Mouse (Mus musculus) natural killer cell, adult 2 months (primary cell): ENCODE results near the gene Alyref2.

Experiments used
- DNase-seq, 2 experiments: peaks; one replicate each; pipeline ENCODE4 v3.0.0; 2022; ENCODE audit warnings: low spot score in 2 of 2

Gene Alyref2

DNA sequence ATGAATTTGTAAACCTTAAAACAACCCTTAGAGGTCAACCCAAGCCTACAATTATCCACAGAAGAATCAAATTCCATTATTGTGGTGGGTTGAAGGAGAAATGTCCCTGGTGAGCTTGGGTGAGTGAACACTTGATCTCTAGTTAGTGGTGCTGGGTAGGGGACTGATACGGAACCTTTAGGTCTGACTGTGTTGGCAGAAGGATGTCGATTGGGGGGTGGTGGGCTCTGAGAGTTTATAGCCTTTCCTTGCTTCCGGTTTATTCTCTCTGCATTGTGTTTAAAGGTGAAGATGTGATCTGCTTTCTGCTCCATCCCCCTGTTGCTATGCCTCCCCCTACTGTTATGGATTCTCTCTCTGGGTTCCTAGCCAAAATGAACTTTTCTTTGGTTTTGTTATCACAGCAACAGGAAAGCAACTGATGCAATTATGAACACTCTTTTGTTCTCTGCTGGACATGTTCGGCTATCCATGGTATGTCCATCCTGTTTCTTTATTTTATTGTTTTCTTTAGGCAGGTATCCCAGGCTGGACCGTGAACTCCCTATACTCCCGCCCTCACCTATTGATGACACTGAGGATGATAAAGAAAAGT is 2.2 kb upstream of the Alyref2 start:
- DNase-seq, result no peak

DNA sequence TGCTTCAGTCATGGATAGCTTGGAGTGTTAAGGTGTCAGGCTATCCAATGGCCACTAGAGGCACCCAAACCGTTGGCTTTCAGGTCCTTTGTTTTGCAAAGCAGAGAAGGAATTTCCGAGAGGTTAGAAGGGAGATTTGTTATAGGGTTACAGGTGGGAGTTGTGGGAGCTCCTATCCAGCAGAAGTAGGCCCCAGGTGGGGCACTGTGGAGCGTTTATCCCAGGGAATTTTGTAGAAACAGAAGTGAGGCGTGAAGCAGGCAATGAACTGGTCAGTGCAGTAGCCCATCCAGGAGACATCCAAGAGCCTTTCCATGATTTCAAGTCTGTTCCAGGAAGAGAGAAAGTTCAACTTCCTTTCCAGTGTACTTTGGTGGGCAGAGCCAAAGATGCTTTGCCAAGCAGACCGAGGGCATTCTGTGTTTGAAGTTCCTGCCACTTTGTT is 1.6 kb upstream of the Alyref2 start:
- DNase-seq, result peak in 1 of 2 experiments; percentile 24

DNA sequence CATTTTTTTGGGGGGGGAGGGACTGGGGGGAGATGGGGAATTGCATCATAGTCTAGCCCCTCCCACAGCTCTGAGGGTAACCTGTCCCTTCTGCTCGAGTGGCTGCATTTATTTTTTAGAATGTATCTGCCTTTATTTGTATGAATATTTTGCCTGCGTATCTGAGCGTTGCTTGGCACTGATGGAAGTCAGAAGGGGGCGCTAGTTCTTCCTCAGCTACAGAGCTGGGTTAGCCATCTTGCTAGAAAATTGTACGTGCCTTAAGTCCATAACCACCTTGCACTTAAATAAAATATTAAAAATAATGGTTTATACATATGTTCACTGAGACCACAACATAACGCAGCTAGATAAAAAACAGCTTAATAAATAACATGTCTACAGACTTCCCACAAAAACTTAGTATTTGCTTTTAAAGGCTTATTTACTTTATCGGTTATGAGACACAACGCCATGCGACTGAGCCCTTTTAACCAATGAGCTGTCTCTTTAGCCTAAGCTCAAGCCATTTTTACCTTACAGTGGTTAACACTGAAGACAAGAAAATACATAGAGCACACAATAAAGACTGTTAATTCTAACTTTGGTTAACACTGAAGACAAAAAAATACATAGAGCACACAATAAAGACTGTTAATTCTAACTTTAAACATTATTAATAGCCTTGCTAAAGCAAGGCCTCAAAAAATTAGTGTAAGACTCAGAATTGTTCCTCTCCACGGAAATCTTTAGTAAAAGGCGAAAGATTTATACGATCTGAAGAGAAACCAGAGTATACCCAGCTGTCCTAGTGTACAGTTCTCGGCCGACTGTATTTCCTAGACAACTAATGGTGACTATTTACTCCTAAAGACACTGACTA is 659 bp upstream of the Alyref2 start:
- peak; percentile 65 to 70 for DNase-seq

DNA sequence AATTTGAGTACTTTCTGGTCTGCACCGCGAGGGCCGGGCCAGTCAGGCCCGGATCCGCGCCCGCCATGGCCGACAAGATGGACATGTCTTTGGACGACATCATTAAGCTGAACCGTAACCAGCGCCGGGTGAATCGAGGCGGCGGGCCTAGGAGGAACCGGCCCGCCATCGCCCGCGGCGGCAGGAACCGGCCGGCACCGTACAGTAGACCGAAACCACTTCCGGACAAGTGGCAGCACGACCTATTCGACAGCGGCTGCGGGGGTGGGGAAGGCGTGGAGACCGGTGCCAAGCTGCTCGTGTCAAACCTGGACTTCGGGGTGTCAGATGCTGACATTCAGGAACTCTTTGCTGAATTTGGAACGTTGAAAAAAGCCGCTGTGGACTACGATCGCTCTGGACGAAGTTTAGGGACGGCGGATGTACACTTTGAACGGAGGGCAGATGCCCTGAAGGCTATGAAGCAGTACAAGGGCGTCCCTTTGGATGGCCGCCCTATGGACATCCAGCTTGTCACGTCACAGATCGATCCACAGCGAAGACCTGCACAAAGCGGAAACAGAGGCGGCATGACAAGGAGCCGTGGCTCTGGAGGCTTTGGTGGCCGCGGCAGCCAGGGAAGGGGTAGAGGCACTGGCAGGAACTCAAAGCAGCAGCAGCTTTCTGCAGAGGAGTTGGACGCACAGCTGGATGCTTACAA is 464 bp downstream of the Alyref2 start:
- peak; percentile 78 to 81 for DNase-seq

DNA sequence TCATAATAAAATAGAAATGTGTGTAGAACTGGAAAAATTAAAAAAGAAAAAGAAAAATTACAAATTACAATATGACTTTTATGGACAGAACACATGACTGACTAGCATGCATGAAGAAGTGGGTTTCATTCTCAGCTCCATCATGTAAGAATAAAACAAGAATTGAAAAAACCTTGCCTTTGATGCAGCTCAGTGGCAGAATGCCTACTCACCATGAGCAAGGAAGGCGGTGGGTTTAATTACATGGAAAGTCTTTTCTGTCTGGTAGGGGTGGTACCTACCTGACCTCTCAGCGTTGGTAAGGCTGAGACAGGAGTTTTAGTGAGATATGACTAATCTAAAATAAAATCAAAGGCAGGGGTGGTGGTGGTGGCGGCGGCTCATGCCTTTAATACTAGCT is 1.3 kb downstream of the Alyref2 start:
- no peak for DNase-seq

DNA sequence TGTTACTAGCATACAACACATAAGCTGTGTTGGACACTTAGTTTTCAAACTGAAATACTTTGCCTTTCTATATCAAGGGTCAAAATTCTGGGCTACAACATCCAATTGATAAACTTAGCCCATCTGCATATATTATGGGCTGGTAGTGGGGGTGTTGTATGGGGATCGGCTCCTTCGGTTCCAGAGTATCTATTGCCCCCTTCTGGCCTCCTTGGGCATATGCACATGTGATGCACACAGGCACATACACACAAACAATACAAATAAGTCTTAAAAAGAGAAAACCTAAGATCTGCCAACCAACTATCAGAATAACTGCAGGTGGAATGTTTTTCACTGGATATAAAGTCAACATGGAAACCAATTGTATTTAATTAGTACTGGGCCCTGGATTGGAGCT is 10.0 kb downstream of the Alyref2 start:
- DNase-seq, result no peak

DNA sequence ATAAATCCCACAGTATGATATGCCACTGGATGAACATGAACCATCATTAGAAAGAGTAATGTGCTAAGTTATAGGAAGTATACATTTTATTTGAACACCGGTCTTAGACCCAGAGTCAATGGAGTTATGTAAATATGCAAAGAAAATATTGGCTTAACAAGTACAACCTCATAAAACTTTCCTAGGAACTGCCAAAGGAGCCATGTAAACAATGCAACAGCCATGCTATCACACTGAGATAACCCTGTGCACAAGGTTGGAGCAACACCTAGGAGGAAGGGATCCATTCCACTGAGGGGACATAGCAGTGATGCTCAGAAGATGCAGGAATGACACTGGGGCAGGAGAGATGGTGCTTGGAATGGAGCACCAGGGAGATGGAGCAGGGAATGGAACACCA is 10.5 kb downstream of the Alyref2 start:
- DNase-seq, result no peak

DNA sequence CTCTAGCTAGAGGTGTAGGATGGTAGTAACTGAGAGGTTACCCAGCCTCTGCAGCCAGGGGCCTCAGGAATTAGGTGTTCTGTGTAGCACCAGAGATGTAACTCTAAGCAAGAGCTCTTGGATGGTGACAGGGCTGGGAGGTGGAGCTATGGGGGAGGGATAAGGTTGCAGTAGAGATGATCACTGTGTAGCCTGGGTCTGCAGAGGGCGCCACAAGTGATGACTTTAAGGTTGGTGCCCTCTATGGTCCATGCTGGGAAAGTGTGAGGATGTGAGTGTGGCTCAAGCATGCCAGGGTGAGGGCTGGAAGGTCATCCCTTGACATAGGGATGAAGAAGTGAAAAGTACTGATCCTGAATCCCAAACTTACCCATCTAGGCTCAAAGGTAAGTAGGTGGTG is 11.8 kb downstream of the Alyref2 start:
- DNase-seq, result peak in 1 of 2 experiments; percentile 16

DNA sequence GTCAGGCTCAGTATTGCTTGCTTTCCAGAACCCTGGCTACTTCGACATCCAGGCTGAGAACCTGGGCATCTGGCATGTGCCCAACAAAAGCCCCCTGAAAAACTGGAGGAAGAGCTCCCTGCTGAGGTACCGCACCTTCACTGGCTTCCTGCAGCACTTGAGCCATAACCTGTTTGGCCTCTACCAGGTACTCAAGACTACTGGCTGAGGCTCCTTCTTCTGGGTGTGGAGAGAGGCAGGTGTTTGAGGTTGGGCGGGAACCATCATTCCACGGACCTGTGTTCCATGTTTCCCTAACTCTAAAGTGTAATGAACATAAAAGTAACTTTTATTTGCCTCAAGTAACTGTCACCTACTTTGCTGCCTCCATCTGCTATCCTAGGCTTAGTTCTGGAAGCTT is 12.3 kb downstream of the Alyref2 start:
- no peak for DNase-seq

DNA sequence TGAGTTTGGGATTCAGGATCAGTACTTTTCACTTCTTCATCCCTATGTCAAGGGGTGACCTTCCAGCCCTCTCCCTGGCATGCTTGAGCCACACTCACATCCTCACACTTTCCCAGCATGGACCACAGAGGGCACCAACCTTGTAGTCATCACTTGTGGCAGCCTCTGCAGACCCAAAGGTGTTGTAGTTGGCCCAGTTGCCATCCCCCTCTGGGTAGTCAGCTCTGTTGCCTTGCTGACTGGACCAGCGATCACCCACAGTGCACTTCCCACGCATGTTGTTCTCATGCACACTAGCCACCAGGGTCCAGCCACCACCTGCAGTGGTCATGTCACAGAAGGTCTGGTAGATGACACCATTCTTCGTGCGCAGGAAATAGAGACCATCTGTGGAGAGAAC is 28.1 kb downstream of the Alyref2 start:
- DNase-seq, result no peak

DNA sequence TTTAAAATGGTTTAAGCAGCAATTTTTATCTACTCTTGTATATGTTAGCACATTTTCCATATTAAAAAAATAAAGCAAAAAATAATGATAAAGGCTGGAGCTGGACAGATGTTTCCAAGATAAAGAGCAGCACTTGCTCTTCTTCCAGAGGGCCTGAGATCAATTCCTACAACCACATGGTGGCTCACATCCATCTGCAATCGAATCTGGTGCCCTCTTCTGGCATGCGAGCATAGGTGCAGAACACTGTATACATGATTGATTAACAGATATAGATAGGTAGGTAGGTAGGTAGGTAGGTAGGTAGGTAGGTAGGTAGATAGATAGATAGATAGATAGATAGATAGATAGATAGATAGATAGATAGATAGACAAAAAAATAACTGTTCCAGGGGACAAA is 29.6 kb downstream of the Alyref2 start:
- no peak for DNase-seq

DNA sequence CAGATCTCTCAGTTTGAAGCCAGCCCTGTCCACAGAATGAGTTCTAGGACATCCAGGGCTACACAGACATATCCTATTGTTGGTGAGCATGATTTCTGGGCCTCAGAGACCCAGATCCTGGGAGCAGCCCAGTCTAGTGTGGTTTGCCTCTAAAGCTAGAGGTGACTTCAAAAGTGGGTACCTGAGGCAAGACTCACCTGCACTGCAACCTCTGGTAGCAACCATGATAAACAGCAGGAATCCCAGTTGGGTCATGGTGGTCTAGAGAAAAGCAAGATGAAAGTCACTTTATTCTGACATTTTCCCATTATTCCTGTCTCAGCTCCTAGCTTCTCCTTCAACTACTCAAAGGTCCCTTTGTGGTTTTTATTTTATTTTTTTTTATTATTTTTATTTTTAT is 31.3 kb downstream of the Alyref2 start:
- no peak for DNase-seq

DNA sequence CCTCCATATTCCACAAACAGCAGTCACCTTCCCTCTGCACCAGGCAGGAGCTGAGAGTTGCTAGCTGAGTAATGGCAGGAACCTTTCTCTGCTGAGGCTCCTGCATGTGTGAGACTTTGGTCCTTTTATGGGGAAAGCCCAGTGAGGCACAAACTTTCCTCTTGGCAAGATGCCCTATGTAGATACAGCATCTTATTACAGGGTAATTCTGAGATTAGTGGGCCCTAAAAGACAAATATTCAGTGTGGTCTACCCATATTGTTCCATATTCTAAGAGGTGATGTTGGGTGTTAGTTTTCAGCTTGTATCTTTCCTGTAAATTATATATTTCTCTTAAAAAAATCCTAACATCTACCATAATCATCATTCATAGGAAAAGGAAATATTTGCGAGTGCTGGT is 31.9 kb downstream of the Alyref2 start, which contains the start of gene Itln1:
Gene Itln1, minus strand, starts transcription at position 101 of the 400 bp plus-strand sequence.
- DNase-seq, result no peak

DNA sequence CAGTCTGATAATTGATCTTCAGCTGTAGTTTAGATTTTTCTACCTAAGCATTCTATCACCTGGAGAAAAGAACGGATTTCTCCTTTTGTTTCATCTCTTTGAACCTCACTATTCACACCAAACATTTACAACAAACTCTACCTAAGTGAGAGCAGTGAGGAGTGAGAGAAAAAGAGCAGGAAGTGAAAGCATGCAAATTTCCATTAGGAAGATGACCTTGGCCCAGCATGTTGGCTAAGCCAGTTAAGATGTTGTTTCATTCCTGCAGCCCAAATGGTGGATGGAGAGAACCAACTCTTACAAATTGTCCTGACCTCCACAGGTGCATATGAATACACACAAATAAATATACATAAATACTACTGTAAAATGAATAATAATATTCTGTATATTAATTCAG is 37.4 kb downstream of the Alyref2 start:
- DNase-seq, result no peak

DNA sequence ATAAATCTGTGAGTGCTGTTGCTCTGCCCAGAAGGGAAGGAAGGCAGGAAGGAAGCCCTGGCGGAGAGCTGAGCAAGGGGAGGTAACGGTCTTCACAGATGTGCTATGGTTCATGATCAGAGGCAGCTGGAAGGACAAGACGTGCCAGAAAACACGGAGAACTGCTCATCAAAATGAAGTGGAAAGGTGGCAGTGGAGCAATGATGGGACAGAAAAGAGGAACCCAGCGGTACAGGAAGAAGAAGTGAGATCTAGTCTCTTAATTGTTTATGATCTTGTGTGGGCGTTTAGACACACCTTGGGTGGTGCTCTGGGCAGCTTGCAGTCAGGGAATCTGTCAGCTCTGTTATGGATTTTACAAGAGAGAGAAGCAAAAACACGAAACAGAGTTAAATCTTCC is 48.0 kb downstream of the Alyref2 start:
- peak in 1 of 2 experiments; percentile 58 for DNase-seq

DNA sequence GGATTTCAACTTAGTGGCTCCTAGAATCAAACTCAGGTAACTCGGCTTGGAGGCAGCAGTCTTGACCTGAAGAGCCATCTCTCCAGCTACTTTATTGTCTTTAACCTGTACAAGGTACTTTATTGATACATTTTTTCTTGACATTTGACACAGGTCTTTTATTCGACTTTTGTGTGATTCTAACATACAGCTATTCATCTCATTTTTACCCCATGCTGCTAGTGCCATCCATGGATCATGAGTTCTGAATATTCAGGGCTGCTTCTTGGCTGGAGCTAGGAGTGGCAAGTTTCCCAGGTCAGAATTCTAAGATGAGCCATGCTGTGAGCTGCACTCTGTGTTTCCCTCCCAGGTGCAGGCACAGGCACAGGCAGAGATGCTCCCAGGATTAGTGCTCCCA is 49.0 kb downstream of the Alyref2 start:
- DNase-seq, result no peak

DNA sequence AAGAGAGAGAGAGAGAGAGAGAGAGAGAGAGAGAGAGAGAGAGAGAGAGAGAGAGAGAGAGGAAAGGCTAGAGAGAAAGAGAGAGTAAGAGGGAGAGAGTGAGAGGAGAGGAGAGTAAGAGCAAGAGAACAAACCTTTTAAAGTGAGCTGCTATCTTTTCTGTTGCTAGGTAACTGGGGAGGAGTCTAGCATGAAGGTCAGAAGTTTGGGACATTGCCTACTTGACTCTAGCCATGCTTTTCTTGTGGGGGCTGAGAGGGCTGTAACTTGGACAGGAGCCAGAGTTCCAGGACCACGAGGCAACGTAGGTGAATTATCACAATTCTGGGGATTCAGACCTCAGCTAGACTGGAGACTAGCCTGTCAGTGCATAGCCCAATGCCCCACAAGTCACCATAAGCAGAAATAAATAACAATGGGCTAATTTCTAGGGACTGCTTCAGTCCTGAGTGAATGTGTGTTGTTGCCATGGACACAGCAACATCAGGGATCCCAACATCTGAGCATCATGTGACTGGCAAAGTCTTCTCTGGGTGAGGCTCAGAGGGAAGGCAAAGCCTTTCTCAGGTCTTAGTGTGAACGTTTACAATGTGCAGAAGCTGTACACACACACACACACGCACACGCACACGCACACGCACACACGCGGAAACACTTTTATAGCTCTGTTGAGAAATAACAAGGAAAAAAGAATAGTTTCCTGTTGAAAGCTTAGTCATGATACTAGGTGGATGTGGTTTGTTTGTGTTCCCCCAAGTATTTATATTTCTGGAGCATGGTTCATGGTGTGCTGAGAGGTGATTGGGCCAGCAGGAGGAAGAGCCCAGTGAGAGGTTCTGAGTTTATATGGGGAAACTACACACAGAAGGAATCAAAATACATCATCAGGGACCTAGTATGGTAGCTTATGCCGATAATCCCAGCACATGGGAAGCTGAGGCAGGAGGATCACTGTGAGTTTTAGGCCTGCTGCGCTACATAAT is 50.4 kb downstream of the Alyref2 start:
- DNase-seq, result no peak
